Mouse (Mus musculus): ENCODE measurements around the gene Pusl1.
A peak's percentile ranks its signal among the peaks of the same experiment; 100 is the strongest.

Gene Pusl1

DNA sequence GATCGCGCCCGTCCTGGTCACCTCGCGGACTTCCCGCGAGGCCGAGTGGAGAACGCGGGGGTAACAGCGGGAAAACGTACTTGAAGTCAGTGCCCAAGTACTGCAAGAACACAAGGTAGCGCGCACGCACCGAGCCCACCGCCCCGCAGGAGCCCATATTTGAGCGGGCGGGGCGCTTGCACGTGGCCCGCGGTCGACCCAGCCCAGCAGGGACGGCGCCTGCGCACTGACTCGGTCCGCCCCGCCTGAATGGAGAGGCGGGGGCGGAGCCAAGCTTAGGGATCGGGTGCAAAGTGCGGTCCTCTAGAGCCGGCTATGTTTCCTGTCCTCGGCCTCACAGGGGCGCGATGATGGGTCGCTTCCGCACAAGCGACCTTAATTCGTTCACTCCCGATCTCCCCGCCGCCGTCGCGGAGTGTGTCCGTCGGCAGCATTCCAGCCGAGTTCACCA is at the start of gene Pusl1, which contains the start of gene Acap3:
Gene Pusl1, minus strand, starts transcription at position 231 of the 451 bp plus-strand sequence.
Gene Acap3, plus strand, starts transcription at position 272 of the 451 bp plus-strand sequence.
- peak; percentile 97 for DNase-seq (ENCODE audit: low spot score)

DNA sequence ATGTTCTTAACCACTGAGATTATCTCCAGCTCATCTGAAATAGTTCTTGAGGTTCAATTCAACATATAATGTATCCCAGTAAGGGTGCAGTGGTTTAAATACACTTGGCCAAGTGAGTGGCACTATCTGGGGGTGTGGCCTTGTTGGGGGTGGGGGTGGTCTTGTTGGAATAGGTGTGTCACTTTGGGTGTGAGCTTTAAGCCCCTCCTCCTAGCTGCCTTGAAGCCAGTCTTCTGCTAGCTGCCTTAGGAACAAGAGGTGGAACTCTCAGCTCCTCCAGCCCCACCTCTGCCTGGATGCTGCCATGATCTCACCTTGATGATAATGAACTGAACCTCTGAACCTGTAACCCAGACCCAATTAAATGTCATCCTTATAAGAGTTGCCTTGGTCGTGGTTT is 40.5 kb upstream of the Pusl1 start:
- DNase-seq (ENCODE audit: low spot score), result no peak

DNA sequence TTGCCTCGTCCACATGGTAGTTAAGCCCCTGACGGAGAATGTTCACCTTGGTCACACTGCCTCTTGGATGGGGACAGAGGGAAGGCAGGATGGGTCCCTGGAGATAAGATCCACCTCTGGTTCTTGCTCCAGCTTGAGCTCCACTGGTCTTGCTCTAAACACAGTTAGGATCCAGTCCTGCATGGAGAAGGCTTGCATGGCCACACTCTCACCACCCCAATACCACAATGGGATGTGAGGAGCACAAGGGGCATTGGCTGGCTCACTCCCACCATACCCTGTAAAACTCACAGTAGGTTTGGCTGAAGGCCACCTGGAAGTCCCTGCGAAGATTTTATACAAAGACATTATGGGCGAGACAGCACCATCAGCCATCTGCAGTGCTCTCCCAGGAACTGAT is 17.2 kb upstream of the Pusl1 start:
- DNase-seq (ENCODE audit: low spot score), result no peak

DNA sequence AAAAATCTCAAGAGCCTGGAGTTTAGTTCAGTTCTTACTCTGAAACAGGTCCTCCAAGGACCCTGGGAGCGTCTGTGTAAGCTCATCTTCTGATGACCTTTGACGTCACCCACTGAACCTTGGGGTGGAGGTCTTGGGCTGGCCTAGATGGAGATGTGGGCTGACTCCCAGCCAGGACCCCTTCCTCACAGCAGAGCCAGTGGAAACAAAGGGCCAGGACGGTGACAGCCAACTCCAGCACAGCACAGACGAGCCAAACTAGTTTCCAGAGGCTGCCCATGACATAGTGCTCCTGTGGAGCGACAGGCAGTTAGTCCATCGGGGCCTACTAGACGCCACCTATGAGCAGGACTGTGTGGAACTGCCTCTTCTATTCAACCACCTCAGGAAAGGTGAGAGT is 16.7 kb upstream of the Pusl1 start:
- no peak for DNase-seq (ENCODE audit: low spot score)

DNA sequence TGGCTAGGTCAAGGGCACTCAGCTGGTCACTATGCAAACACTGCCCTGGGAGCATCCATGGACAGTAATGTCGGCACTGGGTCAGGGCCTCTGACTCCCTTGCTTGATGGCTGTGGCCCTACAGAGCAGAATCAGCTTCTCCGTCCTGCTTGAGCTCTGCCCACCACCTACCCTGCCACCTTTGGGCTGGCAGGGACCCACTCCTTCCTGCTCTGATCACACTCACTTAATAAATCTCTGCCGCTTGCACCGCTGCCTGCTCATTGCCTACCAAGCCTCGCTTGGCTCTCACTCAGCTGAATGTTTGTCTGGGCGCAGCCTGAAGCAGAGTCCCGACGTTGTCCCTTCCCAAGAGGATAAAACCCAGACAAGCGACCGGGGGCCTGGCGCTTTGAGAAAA is 15.4 kb upstream of the Pusl1 start:
- DNase-seq (ENCODE audit: low spot score), result no peak

DNA sequence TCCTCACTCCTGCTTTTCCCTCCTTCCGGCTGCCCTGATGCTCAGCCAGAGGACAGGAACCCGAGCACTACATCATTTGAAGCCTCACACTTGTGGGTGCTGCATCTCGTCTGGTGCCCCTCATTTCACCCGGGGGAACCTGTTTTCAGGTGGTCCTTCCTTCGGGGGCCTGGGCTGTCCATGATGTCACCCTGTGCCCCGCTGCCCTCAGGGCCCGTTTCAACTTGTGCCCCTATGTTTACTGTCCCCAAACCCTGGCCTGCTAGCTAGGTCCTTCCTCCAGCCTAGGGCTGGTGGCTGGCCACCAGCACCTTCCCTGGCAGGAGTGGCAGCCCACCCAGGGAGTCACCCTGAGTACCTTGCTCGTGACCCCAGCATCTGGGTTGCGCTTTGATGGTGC is 14.5 kb upstream of the Pusl1 start:
- no peak for DNase-seq (ENCODE audit: low spot score)

DNA sequence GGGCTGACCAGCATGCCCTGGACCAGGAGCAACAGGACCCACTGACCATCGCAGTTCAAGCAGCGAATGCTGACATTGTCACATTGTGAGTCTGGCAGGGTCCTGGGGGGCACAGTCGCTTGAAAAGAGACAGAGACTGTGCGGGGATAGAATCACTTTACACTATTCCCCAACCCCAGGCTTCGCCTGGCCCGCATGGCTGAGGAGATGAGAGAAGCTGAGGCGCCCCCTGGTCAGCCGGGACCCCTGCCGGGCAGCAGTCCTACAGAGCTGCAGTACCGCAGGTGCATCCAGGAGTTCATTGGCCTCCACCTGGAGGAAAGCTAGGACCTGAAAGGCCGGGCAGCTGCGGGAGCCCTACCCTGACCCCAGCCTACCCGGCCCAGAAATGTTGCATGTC is 14.1 kb upstream of the Pusl1 start:
- no peak for DNase-seq (ENCODE audit: low spot score)

DNA sequence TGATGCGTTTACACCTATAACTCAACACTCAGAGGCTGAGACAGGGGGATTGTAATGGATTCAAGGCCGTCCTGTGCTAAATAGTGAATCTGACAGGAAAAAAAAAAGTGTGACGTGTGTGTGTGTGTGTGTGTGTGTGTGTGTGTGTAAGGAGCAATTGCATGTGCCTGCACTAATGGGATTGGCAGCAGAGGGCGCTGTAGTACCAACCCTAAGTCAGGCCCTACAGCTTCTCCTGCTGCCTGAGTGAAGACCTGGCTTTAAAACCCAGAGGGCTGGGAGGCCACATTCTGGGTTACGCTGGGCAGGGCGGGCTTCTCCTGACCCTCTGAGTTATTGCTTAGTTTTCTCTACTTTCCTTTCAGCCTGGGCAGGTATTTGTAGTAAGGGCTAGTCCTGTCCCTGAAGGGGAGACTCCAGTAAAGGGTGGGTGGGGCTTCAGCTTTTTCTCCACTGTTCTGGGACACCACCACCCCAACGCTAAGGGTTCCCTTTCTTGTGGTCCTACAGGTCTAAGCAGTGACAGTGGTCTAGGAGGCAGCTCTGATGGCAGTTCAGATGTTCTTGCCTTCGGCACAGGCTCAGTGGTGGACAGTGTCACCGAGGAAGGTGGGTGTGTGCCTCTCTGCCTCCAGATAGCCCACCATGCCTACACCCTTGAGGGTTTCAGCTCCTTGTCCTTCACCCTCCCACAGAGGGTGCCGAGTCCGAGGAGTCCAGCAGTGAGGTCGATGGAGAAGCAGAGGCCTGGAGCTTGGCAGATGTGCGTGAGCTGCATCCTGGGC is 12.9 kb upstream of the Pusl1 start:
- peak; percentile 39 for DNase-seq (ENCODE audit: low spot score)

DNA sequence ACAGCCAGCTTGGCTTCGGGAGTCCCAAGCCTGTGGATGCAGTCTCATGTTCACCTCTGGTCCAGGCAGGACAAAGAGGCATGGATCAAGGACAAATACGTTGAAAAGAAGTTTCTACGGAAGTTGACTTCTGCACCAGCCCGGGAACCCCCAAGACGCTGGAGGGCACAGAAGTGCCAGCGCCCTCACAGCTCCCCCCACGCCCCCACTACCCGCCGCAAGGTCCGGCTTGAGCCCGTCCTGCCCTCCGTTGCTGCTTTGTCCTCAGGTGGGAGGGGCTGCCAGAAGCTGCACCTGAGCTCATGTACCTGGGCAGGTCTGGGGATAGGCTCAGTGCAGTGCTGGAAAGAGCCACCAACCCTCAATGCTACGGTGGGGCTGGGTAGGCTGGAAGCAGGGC is 11.7 kb upstream of the Pusl1 start:
- DNase-seq (ENCODE audit: low spot score), result no peak

DNA sequence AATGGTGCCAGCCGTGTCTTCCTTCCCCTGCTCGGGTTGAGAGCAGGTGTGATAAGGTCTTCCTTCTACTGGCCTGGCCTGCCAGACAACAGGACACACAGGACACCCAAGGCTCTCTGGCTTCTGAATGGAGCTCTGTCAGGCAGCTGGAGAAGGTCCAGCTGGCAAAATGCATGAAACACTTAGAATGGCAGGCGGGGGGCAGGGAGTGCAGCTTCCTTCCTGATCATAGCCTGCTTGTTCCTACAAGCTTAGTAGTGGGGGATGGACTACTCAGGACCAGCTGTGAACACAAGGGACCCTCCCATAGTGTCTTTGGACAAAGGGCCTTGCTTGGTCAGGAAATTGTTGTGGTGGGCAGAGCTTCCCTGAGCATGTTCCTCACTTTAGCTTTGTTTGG is 9.6 kb upstream of the Pusl1 start:
- DNase-seq (ENCODE audit: low spot score), result no peak

DNA sequence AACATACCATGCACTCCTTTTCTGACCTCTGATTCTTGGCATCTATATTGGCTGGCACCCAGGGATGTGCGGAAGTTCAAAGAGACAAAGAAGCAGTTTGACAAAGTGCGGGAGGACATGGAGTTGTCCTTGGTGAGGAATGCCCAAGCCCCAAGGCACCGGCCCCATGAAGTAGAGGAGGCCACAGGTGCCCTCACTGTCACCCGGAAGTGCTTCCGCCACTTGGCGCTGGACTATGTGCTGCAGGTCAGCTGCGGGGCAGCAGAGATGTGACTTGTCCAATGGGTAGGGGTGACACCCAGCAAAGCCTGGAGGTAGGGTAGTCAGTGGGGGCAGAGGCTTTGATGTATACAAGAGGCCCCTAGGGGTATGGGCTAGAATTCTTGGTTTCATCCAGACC is 7.8 kb upstream of the Pusl1 start:
- DNase-seq (ENCODE audit: low spot score), result no peak

DNA sequence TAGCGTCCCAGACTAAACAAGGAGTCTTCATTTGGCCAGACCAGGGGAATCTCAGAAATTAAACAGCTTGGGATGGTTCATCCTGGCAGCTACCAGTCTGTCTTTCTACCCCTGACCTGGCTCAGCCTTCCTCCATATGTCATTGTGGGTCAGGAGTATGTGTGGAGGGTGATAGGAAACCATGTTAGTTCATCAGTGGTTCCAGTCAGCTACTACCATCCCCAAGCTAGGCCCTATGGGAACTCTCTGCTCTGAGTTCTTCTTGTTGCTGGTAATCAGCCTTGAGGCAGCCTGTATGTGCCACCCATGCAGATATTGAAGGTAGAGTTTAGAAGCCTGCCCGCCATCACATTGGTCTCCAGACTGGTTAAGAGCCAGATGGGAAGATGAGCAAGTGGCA is 6.7 kb upstream of the Pusl1 start:
- no peak for DNase-seq (ENCODE audit: low spot score)

DNA sequence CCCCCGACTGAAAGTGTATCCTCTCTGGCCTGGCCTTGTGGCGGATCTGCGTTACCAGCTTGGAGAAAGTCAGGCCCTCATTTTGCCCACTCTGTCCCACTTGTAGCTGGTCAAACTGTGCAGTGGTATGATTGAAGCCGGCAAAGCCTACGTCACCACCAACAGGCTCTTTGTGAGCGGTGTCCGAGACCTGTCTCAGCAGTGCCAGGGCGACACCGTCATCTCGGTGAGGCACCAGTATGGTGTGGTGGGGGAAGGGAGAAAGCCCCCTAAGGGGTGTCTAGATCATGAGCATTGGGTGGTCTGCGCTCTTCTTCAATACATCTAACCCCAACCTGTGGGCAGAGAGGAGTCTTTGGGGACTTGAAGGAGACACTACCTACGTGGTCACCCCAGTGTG is 4.9 kb upstream of the Pusl1 start:
- no peak for DNase-seq (ENCODE audit: low spot score)

DNA sequence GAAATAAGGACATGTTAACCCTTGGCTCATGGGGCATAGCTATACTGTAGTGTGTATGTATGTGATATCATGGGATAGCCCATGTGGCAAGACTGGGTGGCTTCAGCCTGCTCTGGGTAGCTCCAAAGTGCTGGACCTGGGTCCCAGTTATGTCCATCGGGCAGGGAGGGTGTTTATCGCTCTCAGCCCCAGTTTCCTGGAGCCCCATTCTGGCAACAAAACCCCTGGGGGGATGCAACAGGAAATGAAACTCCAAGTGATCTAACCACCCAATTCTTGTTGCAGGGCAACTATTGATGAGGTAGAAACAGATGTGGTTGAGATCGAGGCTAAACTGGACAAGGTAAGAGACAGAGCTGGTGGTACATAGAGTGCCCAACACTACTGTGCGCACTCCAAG is 4.2 kb upstream of the Pusl1 start:
- no peak for DNase-seq (ENCODE audit: low spot score)

DNA sequence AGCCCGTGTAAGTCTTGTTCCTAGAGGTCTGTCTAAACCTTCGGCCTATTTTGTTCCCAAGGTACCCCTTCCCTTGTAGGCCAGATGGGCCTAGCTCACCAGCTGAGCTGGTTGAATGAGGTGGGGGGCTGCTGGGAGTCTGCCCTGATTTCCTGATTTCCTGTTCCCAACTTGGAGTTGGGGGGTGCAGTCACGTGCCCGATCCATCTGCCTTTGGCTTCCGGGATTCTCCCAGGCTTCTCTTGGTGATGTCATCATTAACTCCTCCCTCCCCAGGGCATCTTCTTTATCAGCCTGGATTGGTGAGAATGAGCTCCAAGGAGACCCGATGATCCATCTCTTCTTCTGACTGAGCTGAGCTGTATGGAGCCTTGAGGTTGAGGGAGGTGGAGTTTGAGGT is 3.6 kb upstream of the Pusl1 start:
- DNase-seq (ENCODE audit: low spot score), result peak; percentile 12

DNA sequence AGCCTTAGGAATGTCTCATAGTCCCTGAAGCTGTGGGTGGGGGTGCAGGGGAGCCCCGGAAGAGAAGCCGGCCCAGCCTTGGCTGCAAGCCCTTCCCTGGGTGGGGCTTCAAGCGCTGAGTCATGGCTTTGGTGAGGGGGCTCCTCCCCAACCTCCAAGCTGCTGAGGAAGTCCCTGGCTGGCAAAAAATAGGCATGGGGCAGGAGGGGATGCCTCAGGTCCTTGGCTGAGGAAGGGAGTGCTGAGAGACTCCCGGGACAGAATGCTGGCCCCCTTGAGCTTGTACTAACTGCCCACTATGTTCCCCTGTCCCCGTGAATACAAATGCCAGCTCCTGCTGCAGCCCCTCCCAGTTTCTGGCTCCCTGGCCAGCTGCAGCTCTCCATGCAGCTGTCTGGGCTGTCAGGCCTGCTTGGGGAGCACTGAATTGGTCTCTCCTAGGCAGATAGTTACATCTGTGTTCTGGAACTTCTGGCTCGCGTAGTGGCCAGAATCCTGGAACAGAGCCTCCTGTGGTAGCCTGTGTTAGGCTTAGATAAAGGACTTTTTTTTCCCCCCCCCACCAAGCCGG is 2.8 kb upstream of the Pusl1 start:
- DNase-seq (ENCODE audit: low spot score), result peak; percentile 3

DNA sequence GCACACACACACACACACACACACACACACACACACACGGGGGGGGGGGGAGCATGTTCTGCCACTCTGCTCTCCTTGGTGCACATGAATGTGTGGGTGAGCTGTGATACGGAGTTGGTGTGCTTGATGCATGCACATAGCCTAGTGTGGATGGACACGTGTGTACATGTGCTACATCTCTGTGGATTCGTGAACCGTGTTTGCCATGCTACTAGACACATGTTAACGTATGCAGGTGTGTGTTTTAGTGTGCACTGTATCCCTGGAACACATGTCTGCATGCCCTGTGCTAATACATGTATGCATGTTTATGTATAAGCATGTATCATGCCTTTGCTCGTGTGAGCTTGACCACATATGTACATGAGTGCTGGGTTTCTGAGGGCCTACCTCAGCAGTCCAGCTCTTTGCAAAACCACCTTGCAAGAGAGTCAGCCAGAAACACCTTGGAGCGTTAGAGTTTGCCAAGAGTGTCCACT is 1.7 kb upstream of the Pusl1 start:
- no peak for DNase-seq (ENCODE audit: low spot score)

DNA sequence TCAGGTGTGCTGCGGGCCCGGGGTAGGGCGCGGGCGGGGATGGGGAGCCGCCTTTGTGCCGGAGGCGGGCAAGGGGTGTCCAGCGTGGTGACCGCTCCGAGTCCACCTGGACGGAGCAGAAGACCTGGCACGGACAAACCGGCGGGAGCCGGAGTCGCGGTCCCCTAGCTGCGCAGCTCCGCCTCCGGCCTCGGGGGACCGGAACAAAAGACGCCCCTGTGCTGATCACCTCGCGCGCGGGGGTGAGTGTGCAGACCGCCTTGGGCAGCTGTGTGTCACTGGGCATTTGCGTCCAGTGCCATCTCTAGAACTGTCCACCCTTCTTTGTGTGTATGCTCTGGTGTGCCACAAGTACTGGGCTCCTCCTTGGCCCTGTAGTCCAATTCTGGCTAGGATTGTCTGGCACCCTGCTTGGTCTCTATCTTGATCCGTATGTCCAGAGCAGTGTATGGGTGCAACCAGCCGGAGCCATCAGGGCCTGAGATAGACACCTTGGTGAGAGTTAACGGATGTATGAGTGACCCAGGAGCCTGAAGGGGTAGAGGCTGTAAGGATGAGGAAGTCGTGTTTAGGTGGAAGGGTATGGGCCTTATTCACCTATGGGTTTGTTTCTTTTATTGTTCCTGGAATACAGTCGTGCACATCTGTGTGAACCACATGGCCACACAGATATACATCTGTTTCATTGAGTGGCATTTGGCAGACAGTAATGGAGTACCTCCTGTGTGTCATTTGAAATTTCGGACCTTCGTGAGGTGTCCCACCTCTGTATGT is 1.0 kb upstream of the Pusl1 start:
- peak; percentile 47 for DNase-seq (ENCODE audit: low spot score)

DNA sequence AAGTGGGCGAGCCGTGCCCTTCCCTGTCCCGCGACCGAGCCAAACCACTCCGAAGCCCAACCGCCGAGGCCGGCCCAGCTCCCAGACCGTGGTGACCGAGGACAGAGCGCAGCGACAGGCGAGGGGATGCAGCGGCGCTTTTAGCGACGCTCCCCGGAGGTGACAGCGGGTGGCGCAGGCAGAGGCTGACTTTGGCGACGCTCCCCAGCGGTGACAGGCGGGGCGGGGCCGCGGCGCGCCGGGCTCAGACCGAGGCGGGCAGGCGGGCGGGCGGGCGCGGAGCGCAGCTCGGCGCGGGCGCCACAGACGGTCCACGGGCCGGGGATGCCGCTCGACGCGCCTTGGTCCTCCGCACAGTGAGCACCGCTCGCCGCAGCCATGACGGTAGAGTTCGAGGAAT is 436 bp upstream of the Pusl1 start:
- DNase-seq (ENCODE audit: low spot score), result peak; percentile 85

DNA sequence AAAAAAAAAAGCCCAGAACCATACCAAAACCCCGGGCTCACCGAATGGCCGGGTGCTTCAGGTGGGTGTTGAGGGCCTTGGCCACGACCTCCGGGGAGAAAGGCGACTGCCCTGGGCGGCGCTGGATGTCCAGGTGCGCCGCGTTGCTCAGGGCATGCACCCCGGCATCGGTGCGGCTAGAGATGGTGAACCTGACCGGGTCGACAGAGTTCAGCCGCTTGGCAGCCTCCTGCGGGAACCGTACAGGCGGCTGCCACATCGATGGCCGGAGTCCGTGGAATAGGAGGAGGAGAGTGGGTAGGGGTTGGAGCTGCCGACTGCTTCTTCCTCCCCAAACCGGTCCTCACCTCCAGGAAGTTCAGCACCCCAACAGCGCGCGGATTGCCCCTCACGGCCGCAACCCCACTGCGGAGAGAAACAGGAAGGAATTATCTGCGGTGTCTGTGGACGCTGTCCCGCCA is 540 bp downstream of the Pusl1 start:
- no peak for DNase-seq (ENCODE audit: low spot score)

DNA sequence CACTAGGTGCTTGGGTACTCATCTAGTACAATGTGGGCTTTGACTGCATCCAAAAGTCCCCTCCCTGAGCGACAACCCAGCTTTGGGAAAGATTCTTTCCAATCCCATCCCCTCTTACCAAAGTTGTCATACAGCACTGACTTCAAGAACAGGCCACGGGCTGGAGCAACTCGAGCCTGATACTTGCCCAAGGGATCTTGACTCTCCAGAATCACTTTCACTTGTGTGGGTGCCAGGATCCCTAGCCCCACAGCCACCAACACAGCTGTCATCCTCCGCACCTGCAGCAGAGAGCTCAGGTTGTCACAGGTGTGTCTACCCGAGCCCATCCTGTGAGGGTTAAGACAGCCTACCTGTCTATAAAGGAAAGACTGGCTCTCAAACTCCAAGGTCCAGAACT is 2.3 kb downstream of the Pusl1 start:
- no peak for DNase-seq (ENCODE audit: low spot score)

DNA sequence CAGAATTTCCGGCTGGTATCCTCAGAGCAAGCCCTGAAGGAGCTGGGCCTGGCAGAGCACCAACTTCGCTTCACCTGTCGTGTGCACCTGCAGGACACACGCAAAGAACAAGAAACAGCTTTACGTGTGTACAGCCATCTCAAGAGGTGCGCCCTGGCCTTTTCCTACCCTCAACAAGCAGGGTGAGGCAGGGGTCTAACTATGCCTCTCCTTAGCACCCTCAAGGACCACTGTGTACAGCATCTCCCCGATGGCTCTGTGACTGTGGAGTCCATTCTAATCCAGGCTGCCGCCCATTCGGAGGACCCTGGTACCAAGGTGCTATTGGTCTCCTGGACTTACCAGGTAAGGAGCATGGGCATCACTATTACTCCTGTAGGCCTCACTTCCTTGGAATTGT is 3.4 kb downstream of the Pusl1 start:
- no peak for DNase-seq (ENCODE audit: low spot score)

DNA sequence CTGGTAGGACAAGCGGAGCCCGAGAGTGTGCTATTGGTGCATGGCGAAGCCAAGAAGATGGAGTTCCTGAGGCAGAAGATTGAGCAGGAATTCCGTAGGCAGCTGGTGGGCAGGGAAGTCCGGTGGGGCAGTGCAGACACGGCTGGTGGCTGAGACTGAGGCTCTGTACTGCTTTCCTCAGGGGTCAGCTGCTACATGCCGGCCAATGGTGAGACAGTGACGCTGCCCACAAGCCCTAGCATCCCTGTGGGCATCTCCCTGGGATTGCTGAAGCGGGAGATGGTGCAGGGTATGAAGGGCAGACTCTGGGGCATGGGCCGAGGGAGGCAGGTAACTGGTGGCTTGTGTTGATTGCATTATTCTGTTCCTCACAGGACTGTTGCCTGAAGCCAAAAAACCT is 3.9 kb downstream of the Pusl1 start:
- DNase-seq (ENCODE audit: low spot score), result no peak
